Mouse (Mus musculus): ENCODE measurements around the gene Cdh1. TPM values are rescaled to one million over a fixed set of nuclear protein-coding genes. Genes with fewer than 3 reads are reported as not detected.
A peak's percentile ranks its signal among the peaks of the same experiment; 100 is the strongest.

Gene Cdh1
- polyA plus RNA-seq, 1 experiment from 2014 or later: 11.4 TPM

DNA sequence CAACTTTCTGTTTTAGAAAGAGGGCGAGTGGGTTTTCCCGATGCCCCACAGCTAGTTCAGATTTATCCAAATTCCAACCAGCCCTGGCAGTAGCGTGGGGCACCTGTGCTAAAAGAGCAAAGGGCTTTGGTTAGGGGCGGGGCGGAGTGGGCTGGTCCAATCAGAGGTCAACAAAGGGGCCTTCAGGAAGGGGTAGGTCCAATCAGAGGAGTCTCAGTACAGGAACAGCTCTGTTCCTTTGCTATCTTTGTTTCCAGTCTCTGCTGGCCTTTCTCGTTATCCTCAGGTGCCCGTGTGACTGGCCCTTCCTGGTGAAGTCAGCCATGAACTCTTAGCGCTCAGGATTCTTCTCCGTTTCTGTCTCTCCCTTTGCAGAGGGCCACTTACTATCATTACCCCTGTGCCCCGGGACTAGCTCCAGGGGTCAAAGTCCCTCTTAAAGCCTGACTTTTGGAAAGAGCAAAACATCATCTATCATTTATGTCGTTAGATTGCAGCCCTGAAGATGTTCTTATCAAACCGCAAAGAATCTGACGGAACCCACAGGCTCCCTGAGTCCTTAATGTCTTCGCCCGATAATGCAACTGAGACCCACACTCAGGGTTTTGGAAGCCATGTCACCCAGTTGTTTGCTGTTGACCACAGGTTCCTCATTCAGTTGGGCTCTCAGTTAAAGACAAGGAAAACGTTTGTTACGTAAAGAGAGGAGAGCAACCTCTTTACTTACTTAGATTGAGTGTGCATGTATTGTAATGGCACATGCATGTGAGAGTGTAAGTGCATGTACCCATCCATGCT, 30.4 kb downstream of the Cdh1 start:
- H3K27me3 ChIP-seq (ENCODE audit: insufficient read depth, poor library complexity, severe bottlenecking): peaks cover 18% of the 10 kb centered on the region
- 70% methylated on average over 17 of the region's 17 CpGs for WGBS

DNA sequence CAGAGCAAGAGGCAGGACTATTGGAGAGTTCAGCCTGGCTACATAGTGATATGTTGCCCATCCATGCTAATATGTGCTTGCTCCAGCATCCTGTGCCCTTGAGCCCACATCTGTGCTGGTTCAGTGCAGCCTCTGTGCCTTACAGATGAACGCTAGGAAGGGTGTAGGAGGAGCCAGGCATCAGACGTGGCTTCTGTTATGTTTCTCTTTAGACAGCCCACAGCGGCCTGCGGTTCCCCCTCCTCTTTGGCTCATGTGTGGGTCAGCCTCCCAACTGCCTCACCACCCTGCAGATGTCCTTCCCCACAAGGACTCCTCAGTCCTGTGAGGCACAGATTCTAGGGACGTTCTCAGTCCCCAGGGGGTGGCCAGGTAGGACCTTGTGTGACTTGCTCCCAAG, 32.1 kb downstream of the Cdh1 start:
- no peak overlapping the region for H3K4me3 ChIP-seq
- 38% methylated on average over 5 of the region's 5 CpGs for WGBS
- peaks cover 23% of the 10 kb centered on the region for H3K4me1 ChIP-seq
- no peaks in the 10 kb centered on the region for H3K9me3 ChIP-seq
- peaks cover 18% of the 10 kb centered on the region for H3K27me3 ChIP-seq (ENCODE audit: insufficient read depth, poor library complexity, severe bottlenecking)
- no peaks in the 10 kb centered on the region for H3K36me3 ChIP-seq
- DNase-seq (ENCODE audit: low spot score): no peak
- H3K27ac ChIP-seq: no peak overlapping the region

More for the DNA sequence above, 30.4 kb downstream of the Cdh1 start:
- no peaks in the 10 kb centered on the region for H3K36me3 ChIP-seq
- no peak overlapping the region for H3K27ac ChIP-seq
- DNase-seq (ENCODE audit: low spot score): no peak
- H3K9me3 ChIP-seq: no peaks in the 10 kb centered on the region
- peaks cover 23% of the 10 kb centered on the region for H3K4me1 ChIP-seq
- H3K4me3 ChIP-seq: no peak overlapping the region

DNA sequence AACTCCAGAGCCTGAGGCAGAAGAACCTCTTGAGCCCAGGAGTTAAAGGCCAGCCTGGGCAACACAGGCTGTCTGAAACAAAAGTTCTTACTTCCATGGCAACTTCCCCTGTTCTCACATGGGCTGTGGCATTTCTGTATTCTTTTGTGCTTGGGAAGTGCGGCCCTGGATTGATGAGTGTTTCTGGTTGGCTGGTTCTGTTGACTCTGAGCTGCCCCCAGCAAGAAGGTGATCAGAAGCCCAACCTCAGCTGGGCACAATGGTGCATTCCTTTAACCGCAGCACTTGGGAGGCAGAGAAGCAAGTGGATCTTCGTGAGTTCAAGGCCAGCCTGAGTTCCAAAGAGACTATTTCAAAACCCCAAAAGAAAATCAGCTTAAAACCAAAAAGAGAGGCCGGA, 34.3 kb downstream of the Cdh1 start:
- WGBS: 85% methylated on average over 4 of the region's 4 CpGs
- DNase-seq (ENCODE audit: low spot score): no peak
- Histone ChIP-seq H3K4me1 (peaks cover 19% of the 10 kb centered on the region), H3K27me3 (ENCODE audit: insufficient read depth, poor library complexity, severe bottlenecking) (peaks cover 9% of the 10 kb centered on the region; the same call in 1 of the 2 replicates), H3K27ac (no peak overlapping the region), H3K36me3 (no peaks in the 10 kb centered on the region), H3K4me3 (no peak overlapping the region), H3K9me3 (no peaks in the 10 kb centered on the region)

DNA sequence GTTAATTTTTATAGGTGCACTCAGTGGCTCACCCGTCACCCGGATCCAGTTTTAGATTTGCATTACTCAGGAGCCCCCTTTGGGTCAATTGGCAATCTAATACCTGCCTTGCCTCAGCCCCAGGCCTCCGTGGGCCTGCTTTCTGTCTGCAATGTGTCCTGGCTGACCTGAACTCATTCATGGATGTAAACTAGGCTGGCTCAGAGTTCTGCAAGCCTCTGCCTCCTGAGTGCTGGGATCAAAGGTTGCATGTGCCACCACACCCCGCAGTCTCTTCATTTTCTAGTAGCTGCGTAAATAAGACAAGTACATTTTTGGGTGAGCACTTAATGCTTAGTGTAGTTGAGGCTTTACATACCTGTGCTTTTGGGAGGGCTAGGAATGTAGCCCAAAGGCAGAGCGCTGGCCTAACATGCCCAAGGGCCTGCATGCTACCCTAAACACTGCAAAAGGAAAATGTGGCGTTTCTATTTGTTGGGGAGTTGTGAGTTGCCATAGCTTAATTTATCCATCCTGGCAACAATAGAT, 35.7 kb downstream of the Cdh1 start:
- Histone ChIP-seq H3K9me3 (no peaks in the 10 kb centered on the region), H3K27ac (no peak overlapping the region), H3K4me1 (peaks cover 11% of the 10 kb centered on the region), H3K36me3 (no peaks in the 10 kb centered on the region), H3K4me3 (no peak overlapping the region), H3K27me3 (ENCODE audit: insufficient read depth, poor library complexity, severe bottlenecking) (peaks cover 8% of the 10 kb centered on the region; the same call in 1 of the 2 replicates)
- 84% methylated on average over 7 of the region's 7 CpGs for WGBS
- DNase-seq (ENCODE audit: low spot score): no peak

DNA sequence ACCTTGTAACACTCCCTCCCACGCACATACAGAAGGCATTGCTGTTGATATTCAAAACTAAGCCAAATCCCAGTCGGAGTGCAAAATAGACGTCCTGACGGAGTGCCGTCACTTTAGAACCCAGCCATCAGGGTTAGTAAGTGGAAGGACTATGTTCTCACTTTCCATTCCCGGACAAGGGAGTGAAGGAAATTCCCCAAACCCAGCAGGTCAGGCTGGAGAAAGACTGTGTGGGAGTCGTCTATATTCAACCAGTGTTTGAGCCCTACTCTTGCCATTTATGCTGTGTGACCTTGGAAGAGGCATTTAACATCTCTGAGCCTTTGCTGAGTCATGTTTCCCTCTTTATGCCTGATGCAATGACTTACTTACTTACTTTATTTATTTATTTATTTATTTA, 37.1 kb downstream of the Cdh1 start:
- Histone ChIP-seq H3K36me3 (no peaks in the 10 kb centered on the region), H3K4me3 (no peak overlapping the region), H3K4me1 (peaks cover 8% of the 10 kb centered on the region), H3K27ac (no peak overlapping the region), H3K27me3 (ENCODE audit: insufficient read depth, poor library complexity, severe bottlenecking) (no peaks in the 10 kb centered on the region), H3K9me3 (no peaks in the 10 kb centered on the region)
- 77% methylated on average over 7 of the region's 7 CpGs for whole genome bisulfite sequencing
- no peak for DNase-seq (ENCODE audit: low spot score)

DNA sequence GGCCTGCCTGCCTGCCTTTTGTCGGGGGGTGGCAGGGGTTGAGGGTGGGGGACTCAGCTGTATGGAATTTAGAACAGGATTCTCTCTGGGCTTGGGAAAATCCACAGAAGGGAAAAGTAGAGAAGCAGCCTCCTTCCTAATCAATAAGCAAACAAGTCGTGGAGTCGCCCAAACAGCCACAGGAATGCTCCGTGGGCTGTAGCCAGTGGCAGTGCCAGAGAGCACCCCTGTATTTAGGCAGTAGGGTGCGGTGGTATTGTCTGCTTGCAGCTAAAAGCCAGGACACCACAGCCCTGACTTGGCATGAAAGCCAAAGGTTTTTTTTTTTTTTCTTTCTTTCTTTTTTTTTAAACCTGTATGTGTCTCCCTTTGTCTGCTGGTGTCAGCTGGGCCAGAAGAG, 37.8 kb downstream of the Cdh1 start:
- Histone ChIP-seq H3K27ac (no peak overlapping the region), H3K36me3 (no peaks in the 10 kb centered on the region), H3K4me3 (no peak overlapping the region), H3K4me1 (peaks cover 3% of the 10 kb centered on the region; the same call in 1 of the 2 replicates), H3K9me3 (no peaks in the 10 kb centered on the region), H3K27me3 (ENCODE audit: insufficient read depth, poor library complexity, severe bottlenecking) (no peaks in the 10 kb centered on the region)
- 63% methylated on average over 5 of the region's 5 CpGs for whole genome bisulfite sequencing
- no peak for DNase-seq (ENCODE audit: low spot score)

DNA sequence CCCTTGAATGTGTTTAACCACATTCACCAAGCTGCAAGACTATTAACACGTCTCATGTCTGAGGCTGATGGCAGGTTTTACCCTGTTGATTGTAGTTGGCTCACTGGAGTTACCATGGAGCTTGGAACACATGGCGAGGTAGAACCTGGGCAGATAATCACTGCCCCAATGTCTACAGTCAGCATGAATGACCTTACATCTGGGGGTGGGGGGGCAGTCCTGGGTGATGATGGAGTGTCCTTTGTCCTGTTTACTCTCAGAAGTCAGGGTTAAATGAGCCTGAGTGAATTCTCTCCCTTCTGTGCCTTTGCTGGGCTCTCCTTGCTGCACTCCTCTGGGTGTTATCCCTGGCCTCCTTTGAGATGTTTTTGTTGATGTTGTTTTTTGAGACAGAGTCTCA, 39.0 kb downstream of the Cdh1 start:
- no peaks in the 10 kb centered on the region for H3K27me3 ChIP-seq (ENCODE audit: insufficient read depth, poor library complexity, severe bottlenecking)
- no peak overlapping the region for H3K4me3 ChIP-seq
- H3K27ac ChIP-seq: no peak overlapping the region
- H3K36me3 ChIP-seq: no peaks in the 10 kb centered on the region
- WGBS: 66% methylated on average over 2 of the region's 2 CpGs
- peaks cover 3% of the 10 kb centered on the region; the same call in 1 of the 2 replicates for H3K4me1 ChIP-seq
- no peak for DNase-seq (ENCODE audit: low spot score)
- no peaks in the 10 kb centered on the region for H3K9me3 ChIP-seq

DNA sequence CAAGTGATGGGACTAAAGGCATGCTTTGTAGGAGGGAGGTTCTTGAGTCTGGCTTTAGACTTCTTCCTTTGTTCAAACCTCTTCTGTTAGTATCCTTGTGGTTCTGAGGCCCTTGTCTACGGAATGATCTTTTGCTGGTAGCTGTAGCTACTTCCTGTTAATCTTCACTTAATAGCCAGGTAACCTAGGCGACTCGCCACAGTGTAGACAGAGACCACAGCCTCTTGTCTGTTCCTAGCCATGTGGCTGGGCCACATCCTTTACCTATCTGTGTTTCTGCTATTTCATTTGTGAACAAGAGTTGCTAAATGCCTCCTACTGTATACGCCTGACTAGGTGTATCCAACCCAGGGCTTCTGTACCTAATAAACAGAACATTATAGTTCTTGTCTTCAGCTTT, 39.9 kb downstream of the Cdh1 start:
- peaks cover 3% of the 10 kb centered on the region; the same call in 1 of the 2 replicates for H3K4me1 ChIP-seq
- no peaks in the 10 kb centered on the region for H3K9me3 ChIP-seq
- H3K4me3 ChIP-seq: no peak overlapping the region
- no peaks in the 10 kb centered on the region for H3K27me3 ChIP-seq (ENCODE audit: insufficient read depth, poor library complexity, severe bottlenecking)
- H3K27ac ChIP-seq: no peak overlapping the region
- 78% methylated on average over 4 of the region's 4 CpGs for WGBS
- no peak for DNase-seq (ENCODE audit: low spot score)
- H3K36me3 ChIP-seq: no peaks in the 10 kb centered on the region

DNA sequence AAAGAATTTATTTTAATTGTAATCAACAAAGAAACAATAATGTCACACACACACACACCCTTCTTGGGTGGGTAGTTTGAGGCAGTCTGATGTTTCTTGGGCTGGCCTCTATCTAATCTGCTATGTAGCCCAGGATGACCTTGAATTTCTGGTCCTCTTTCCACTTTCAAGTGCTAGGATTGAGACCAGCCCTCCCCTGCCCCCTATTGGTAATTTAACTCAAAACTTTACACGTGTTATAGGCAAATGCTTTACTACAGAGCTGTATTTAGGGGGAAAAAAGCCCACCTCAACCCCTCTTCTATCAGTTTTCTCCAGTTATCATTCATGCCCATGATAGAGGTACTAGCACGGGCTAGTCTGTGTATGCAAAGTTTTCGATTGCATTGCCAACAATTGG, 41.8 kb downstream of the Cdh1 start:
- Histone ChIP-seq H3K36me3 (no peaks in the 10 kb centered on the region), H3K9me3 (no peaks in the 10 kb centered on the region), H3K4me1 (peaks cover 3% of the 10 kb centered on the region; the same call in 1 of the 2 replicates), H3K27ac (no peak overlapping the region), H3K27me3 (ENCODE audit: insufficient read depth, poor library complexity, severe bottlenecking) (no peaks in the 10 kb centered on the region), H3K4me3 (no peak overlapping the region)
- no peak for DNase-seq (ENCODE audit: low spot score)
- WGBS: 72% methylated on average over 3 of the region's 3 CpGs

DNA sequence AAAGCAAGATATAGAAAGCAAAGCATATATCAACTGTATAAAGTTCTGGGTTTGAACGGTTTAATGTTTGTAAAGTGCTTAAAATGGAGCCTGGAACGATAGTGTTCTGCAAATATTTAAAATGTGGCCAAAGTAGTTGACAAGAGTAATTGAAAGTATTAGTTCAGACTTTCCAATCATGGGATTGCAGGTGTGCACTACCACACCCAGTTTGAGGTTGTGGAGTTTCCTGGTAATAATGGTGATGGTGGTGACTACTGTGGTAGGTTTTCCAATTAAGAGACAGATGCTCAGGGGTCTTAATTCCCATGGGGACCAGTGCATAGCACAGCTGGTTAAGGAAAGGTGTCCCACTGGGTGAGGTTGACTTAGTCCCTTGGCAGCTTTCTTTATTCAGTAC, 43.0 kb downstream of the Cdh1 start:
- no peaks in the 10 kb centered on the region for H3K27me3 ChIP-seq (ENCODE audit: insufficient read depth, poor library complexity, severe bottlenecking)
- 88% methylated on average over 2 of the region's 2 CpGs for WGBS
- H3K4me1 ChIP-seq: no peaks in the 10 kb centered on the region
- DNase-seq (ENCODE audit: low spot score): no peak
- no peaks in the 10 kb centered on the region for H3K9me3 ChIP-seq
- no peak overlapping the region for H3K27ac ChIP-seq
- H3K36me3 ChIP-seq: no peaks in the 10 kb centered on the region
- H3K4me3 ChIP-seq: no peak overlapping the region

DNA sequence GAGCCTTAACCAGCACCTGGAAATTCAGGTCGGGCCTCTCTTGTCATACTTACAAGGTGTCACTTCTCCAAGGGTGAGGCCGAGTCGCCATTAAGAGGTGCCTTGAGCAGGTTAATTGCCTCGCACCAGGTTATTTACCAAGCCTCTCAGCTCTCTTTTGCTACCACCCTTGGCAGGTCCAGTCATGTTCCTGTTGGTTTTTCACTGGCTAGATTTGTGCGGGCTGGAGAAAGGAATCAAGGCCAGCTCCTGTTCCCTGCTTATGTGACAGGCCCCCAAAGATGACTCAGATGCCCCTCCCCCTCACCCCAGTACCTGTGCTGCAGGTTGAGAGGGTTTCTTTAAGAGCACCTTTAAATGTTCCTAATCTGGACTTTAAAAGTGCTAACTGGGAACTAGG, 43.6 kb downstream of the Cdh1 start:
- Histone ChIP-seq H3K36me3 (no peaks in the 10 kb centered on the region), H3K4me3 (no peak overlapping the region), H3K27ac (no peak overlapping the region), H3K9me3 (no peaks in the 10 kb centered on the region), H3K4me1 (no peaks in the 10 kb centered on the region), H3K27me3 (ENCODE audit: insufficient read depth, poor library complexity, severe bottlenecking) (no peaks in the 10 kb centered on the region)
- DNase-seq (ENCODE audit: low spot score): no peak
- 72% methylated on average over 5 of the region's 5 CpGs for WGBS

DNA sequence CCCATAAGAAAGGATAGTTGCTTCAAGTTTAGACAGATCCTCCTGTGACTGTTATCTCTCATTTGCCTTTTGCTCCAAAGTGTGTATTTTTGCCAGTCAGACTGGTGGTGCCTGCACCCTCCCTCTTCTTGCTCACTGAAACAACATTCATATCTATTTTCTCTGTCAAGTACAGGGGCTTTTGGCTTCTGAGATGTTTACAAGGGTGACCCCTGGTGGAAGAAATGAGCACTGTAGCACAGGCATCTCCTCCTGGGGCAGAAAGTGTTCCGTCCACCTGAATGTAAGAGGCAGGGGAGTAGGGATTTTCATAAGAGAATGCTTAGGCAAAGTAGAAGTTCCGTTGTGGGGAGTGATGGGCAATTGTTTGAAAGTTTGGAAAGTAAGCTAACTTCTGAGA, 44.2 kb downstream of the Cdh1 start:
- DNase-seq (ENCODE audit: low spot score): peak; percentile 80
- no peak overlapping the region for H3K4me3 ChIP-seq
- no peak overlapping the region for H3K27ac ChIP-seq
- no peaks in the 10 kb centered on the region for H3K36me3 ChIP-seq
- no peaks in the 10 kb centered on the region for H3K27me3 ChIP-seq (ENCODE audit: insufficient read depth, poor library complexity, severe bottlenecking)
- H3K9me3 ChIP-seq: no peaks in the 10 kb centered on the region
- WGBS: 26% methylated on average over 2 of the region's 2 CpGs
- H3K4me1 ChIP-seq: no peaks in the 10 kb centered on the region

DNA sequence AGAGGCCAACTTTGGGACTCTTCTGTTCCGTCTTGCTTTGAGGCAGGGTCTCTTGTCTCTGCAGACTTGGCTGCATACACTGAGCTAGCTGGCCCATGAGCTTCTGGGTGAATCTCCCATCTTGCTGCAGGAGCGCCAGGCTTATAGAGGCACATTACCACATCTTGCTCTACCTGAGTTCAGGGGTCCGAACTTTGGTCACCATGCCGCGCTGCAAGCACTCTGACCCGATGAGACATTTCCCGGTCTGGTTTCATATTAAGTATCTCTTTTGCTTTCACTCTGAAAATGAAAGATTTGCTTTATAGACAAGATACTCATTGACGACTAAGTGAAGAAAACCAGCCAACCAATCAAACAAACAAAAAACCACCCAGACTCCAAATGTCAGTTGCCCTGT, 45.3 kb downstream of the Cdh1 start:
- no peaks in the 10 kb centered on the region for H3K27me3 ChIP-seq (ENCODE audit: insufficient read depth, poor library complexity, severe bottlenecking)
- no peak for DNase-seq (ENCODE audit: low spot score)
- H3K4me1 ChIP-seq: no peaks in the 10 kb centered on the region
- no peaks in the 10 kb centered on the region for H3K9me3 ChIP-seq
- no peak overlapping the region for H3K4me3 ChIP-seq
- H3K36me3 ChIP-seq: no peaks in the 10 kb centered on the region
- H3K27ac ChIP-seq: no peak overlapping the region
- WGBS: 91% methylated on average over 8 of the region's 8 CpGs
